Mouse (Mus musculus): Measurements from ENCODE around the gene Scamp4. TPM values are rescaled to one million over a fixed set of nuclear protein-coding genes. Genes with fewer than 3 reads are reported as not detected.
"Not testable (repeated sequence)": the region's sequence is repeated elsewhere in the genome, so short reads cannot be mapped to it uniquely, and the experiment has no call there.

Gene Scamp4
- total RNA-seq, 2 experiments from 2014 or later = 23.3 to 71.8 TPM

DNA sequence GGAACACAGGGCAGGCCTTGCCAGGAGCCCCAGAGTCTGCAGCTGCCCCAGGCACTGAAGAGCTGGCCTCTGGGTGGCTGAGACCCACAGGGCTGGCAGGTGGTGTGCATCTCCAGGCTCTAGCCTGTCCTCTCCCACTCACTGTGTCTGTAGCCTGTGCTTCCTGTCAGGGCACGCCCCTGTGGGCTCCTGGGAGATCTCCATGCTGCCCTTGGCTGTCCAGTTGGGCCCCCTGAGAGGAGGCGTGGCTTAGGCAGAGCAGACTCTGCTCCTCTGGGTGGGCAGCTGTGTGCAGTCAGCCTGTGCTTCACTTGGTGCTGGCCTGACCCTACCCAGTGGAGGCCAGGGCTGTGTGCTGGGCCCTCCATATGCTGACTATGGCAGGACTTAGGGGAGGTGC, 25.0 kb downstream of the Scamp4 start:
- ATAC-seq (replicated peaks; ENCODE audit: low FRiP score, low TSS enrichment, poor library complexity, severe bottlenecking) = no peak

DNA sequence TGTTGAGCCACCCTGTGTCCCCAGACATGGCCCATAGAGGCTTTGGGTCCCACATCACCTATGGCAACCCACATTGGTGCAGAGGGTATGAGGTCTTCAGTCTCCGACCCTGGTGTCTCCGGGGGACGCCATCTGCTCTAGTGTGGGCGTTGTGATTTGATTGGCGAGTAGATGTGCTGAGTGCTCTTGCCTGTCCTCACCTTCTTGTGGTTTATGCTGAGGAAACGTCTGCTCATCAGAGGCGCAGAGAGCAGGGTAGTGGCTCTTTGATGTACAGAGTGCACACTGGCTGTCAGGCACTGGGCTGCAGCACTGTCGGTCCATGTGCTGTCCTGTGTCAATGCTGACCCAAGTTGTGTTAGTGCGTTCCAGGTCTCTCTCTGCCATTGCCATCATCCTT, 26.3 kb downstream of the Scamp4 start:
- no peak for ATAC-seq (replicated peaks; ENCODE audit: low FRiP score, low TSS enrichment, poor library complexity, severe bottlenecking)

DNA sequence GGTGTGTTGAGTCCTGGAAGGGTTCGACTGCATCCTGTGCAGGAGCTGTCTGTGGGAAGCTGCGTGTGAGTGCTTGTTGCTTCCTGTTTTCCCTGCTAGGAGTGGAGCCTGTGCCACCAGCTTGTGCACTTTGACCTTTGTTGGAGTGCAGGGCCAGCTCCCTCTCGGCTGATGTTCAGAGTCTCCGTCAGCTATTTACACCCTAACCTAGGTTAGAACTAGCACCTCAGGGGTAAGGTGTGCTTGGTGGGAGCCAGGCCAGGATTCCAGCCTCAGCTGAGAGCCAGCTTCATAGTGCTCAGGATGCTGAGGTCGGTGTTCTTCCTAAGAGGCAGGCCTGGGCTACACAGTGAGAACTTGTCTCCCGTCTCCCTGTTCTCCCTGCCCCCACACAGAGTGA, 32.7 kb downstream of the Scamp4 start:
- no peak for ATAC-seq (replicated peaks; ENCODE audit: low FRiP score, low TSS enrichment, poor library complexity, severe bottlenecking)

DNA sequence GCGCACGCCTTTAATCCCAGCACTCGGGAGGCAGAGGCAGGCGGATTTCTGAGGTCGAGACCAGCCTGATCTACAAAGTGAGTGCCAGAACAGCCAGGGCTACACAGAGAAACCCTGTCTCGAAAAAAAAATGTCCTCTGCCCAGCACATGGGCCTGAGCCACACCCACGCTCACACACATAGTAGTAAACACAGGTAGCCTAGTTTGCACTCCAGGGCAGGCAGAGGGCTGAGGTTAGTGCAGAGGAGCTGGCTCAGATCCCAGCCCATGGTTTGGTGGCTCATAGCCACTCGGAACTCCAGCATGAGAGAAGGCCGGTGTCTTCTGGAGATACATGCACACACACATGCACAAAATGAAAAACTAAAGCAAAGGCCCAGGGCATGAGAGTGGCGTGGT, 44.3 kb downstream of the Scamp4 start:
- no peak for ATAC-seq (replicated peaks; ENCODE audit: low FRiP score, low TSS enrichment, poor library complexity, severe bottlenecking)

DNA sequence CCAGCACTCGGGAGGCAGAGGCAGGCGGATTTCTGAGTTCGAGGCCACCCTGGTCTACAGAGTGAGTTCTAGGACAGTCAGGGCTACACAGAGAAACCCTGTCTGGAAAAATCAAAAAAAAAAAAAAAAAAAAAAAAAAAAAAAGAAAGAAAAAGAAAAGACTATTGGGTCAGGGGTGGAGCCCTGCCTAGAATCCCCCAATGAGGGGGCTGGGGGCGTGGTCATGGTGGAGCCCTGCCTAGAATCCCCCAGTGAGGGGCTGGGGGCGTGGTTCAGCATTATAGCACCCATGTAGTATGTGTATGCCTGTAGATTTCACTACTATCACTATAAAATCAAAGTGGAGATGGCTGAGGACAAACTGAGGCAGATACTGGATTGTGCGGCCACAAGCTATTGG, 47.2 kb downstream of the Scamp4 start:
- not testable (repeated sequence) for ATAC-seq (replicated peaks; ENCODE audit: low FRiP score, low TSS enrichment, poor library complexity, severe bottlenecking)

DNA sequence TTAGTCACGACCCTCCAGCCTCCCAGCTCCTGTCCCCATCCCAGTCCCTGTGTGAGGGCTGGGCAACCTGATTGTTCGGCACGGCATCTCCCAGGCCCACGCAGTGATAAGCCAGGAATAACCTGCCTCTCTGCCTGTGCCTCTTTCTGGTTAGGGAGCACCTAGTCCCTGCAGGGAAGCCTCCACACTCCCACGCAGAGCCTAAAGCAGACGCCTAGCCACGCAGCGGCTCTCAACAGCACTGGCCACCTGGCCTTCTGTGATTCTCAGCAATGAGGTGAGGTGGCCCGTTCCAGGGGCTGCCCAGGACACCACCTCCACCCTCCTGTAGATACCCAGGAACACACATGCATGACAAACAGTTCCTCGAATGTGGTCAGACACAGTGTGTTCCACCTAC, 47.7 kb downstream of the Scamp4 start:
- no peak for ATAC-seq (replicated peaks; ENCODE audit: low FRiP score, low TSS enrichment, poor library complexity, severe bottlenecking)

DNA sequence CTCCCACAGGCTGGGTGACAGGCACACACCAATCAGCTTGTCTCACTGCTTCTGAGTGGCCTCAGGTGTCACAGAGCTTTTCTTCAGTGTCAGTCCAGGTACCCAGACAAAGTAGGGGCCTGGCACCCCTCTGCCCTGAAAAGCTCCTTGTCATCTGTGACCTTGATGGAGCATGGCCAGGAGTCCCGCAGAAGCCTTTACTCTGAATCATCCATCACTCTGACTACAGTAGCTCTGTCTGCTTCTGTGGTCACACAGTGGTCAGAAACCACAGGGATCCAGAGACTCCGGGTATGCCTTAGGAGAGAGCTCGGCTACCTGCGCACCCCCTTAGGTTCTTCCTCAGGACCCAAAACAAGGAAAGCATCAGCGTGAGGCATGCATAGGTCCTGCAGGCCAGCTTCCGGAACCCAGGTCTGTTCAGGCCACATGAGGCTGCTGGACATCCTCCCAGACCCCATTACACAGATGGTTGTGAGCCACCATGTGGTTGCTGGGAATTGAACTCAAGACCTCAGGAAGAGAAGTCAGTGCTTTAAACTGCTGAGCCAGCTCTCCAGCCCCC, 50.6 kb downstream of the Scamp4 start:
- no peak for ATAC-seq (replicated peaks; ENCODE audit: low FRiP score, low TSS enrichment, poor library complexity, severe bottlenecking)

DNA sequence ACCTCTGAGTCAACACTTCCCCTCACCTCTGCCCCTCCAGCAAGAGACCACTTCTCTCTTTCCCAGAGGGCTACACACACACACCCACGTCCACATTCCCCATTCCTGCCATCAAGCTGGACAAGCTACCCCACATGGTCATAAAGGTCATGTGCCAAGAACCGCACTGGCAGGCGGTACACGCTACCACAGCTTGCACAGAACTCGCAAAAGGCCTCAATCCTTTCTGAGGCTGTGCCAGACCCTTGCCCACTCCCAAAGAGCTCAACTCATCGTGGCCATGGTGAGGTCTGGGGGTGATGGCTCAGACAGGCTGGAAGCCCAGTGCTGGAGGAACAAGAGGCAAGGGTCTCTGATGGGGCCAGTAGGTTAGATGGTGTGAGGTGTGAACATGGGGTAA, 52.2 kb downstream of the Scamp4 start:
- no peak for ATAC-seq (replicated peaks; ENCODE audit: low FRiP score, low TSS enrichment, poor library complexity, severe bottlenecking)

DNA sequence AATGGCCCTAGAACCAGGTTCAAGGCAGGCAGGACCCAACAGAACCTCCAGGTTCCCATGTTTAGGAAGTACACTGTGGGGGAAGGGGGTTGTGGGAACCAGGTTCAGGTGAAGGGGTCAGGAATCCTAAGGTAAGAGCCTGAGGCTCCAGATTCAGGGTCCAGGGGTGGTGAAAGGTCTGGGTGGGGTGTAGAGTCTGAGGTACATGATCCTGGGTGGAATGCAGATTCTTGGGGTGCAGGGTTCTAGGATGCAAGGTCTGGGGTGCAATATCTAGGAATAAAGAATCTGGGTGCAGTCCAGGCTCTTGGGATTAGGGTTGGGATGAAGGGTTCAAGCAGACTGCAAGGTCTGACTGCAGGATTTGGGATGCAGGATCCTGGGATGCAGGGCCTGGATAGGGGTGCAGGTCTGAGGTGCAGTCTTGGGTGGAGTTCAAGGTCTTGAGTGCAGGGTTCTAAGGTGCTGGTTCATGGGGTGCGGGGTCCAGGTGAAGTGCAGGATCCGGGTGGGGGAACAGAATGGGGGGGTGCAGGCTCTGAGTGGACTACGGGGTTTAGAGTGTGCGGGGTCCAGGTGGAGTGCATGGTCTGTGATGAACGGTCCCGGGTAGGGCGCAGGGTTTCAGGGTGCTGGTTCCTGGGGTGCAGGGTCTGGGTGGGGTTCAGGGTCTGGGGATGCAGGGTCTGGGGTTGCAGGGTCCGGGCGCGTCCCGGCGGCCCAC, 52.9 kb downstream of the Scamp4 start:
- ATAC-seq (replicated peaks; ENCODE audit: low FRiP score, low TSS enrichment, poor library complexity, severe bottlenecking) = no peak

DNA sequence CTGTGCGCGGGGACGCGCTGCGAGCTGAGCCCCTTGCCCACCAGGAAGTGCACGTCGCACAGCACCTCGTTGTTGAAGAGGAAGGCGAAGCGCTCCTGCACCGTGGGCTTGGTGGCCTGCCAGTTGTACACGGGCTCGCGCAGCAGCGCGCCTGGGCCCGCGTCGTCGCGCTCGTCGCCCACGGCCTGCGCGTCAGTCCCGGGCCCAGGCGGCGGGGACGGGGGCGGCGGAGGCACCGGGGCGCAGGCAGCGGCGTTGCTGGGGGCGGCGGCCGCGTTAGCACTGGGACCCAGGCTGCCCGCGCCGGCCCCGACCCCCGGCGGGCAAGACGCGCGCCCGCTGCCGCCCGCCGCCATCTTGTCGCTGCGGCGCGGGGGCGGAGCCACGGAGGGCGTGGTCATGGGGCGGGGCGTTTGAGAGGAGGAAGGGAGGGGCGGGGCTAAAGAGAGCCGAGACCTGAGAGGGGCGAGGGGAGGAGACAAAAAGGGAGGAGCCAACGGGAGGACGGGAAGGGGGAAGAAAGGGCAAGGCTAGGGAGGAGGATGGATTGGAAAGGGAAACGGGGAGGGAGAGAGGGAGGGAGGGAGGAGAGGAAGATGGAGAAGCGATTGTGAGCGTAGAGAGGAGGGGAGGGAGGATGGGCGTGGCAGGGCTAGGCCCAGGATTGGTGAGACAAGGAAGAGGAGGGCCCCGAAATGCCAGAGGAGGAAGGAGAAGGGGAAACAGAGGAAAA, 53.6 kb downstream of the Scamp4 start:
- peak; percentile 60 for ATAC-seq (replicated peaks; ENCODE audit: low FRiP score, low TSS enrichment, poor library complexity, severe bottlenecking)

DNA sequence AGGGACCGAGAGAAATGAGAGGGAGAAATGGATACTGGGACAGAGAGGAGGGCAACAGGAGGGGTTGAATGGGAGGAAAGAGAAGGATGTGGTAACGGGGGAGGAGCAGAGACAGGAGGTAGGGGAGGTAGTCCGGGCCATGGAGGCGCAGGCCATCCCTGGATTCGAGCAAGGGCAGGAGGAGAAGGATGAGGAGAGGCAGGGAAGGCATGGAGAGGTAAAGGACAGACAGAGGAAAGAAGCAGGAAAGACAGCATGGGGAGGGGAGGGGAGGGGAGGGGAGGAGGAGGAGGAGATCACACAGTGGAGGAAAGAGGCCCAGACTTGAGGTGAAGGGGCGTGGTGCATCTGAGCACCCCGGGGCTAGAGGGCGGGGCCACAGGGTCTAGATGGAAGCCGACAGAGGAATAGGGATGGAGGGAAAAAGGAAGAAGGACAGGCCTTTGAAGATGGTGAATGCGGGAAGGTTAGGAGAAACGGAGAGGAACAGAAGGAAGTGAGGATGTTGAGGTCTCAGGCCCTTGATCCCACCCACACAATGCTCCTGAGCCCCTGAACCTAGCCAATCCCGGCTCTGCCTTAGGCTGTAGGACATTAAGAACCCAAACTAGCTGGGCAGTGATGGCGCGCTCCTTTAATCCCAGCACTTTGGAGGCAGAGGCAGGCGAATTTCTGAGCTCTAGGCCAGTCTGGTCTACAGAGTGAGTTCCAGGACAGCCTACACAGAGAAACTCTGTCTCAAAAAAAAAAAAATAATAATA, 54.4 kb downstream of the Scamp4 start, which contains the start of gene Btbd2:
Gene Btbd2 (minus strand): TSS at position 209 of the 761 bp plus-strand sequence.
- no peak for ATAC-seq (replicated peaks; ENCODE audit: low FRiP score, low TSS enrichment, poor library complexity, severe bottlenecking)

DNA sequence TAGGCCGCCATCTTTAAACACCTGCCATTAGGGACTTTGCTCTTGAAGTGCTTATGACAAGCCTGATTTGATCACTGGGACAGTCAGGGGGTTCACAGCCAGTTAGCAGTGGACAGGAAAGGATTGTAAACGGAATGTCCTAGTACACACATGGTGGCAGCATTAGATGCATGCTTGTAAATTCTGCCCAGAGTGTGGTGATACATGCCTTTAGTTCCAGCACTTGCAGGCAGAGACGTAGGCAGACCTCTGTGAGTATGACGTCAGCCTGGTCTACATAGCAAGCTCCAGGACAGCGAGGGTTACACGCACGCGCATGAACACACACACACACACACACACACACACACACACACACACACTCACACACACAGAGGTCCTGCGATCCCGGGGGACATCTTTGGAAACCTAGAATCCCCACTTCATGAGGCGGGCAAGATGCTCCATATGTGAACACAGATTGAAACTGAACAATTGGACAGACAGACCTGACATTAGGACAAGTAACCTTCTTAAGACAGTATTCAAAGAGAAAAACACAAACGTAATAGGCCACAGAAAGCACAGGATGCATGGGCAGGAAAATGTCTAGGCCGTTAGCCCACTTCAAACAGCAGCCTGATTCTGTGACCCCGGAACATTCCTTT, 55.6 kb downstream of the Scamp4 start:
- ATAC-seq (replicated peaks; ENCODE audit: low FRiP score, low TSS enrichment, poor library complexity, severe bottlenecking) = no peak

DNA sequence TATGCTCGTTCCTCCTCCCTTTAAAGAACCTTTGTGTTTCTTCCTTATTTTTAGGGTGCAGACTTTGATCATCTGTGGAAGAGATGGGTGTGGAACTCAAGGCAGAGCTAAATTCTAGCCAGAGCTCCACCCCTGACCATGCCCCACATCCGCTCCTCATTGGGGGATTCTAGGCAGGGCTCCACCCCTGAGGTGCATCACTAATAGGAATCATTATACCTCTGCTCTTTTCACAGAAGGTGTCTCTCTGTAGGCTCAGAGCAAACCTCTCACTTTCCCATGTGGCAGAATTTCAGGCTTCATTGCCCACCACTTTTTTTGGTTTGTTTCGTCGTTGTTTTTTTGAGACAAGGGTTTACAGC, 56.1 kb downstream of the Scamp4 start:
- ATAC-seq (replicated peaks; ENCODE audit: low FRiP score, low TSS enrichment, poor library complexity, severe bottlenecking) = peak; percentile 76

DNA sequence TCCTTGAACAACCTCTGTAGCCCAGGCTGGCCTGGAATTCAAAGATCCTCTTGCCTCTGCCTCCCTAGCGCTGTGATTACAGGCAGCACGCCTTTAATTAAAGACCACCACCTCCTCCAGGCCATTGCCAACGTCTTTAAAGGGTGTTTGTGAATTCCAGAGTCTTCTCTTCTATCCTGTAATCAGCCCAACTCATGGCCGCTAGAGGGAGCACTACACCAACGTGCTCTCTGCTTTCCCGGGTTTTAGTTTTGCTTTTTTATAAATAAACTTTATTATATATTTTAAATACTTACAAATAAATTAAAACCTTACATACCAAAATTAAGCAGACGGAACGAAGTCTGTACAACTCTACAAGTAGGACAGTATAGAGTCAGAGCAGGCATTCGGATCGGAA, 56.5 kb downstream of the Scamp4 start:
- ATAC-seq (replicated peaks; ENCODE audit: low FRiP score, low TSS enrichment, poor library complexity, severe bottlenecking) = no peak

DNA sequence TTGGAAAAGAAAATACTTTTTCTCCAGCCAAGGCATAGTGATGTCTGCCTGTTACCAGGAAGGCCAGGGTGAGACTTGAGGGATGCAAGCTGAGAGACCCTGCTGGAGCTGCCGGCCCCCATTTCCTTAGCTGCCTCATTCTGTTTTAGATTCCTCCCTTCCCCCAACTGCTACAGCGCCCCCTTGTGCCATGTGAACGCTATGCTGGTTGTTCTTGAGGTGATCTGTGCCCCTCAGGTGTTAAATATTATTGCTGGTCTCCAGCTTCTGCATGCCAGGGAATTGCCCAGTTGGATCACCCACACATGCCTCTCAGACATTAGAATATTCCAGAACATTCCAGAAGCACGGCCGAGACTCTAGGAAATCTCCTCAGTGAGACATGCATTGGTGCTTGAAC, 58.5 kb downstream of the Scamp4 start:
- no peak for ATAC-seq (replicated peaks; ENCODE audit: low FRiP score, low TSS enrichment, poor library complexity, severe bottlenecking)

DNA sequence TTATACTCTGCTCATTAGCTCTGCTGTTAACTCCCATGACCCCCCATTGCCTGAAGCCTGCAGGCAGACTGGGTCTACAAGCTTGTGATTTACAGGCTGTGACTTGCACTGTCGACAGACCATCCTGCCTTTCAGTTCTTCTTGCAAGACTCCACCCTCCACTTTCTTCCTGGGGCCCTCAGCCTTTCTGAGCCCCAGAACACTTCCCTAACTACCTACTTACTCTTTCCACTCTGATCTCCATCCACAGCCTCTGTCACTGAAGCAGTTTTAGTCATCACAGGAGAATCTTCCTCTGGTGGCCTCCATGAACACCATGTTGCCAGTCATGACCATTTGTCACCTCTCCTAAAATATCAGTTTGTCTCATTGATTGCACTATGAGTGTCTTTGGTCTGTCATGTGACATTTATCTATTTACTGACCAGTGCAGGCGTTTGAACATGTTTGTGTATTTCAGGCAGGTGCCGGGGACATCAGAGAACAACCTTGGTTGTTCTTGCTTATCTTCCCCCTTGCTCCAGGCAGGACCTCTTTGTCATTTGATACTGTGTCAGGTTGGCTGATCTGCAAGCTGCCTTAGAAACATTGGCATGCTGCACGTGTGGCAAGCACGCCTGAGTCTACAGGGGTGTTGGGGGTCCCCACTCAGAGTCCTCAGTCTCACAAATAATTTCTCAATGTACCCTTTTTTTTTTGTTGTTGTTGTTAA, 61.0 kb downstream of the Scamp4 start:
- ATAC-seq (replicated peaks; ENCODE audit: low FRiP score, low TSS enrichment, poor library complexity, severe bottlenecking) = 0 out of 2 replicates have a peak, but pooled peaks have one; percentile 11

DNA sequence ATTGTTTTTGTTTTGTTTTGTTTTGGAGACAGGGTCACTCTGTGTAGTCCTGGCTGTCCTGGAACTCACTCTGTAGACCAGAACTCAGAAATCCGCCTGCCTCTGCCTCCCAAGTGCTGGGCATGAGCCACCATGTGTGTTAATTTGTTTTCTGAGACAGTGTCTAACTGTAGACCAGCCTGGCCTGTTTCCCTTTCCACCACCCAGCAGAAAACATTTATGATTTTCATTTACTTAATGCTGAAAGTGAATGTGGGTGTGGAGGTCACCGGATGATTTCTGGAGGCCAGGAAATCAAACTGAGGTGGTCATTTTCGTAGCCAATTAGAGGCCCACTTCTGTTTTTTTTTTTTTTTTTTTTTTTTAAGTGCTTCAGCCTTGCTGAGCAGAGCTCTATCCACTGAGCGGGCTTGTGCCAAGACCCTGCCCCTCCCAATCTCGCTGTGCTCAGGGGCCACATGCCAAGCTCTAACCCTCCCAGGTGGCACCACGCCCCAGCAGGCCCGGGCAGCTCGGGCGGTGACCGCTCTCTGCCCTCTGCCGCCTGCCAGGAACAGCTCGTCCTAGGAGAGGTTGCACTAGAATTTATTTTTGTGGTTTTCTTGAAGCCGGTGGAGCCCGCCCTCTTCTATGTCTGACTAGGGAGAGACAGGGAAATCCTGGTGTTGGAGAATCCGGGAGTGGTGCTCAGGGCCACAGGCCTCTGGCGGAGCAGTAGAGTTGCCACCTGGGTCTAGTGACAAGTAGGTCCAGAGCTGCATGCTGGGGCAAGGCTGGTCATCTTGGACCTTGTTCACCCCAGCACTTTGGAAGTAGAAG, 61.7 kb downstream of the Scamp4 start:
- ATAC-seq (replicated peaks; ENCODE audit: low FRiP score, low TSS enrichment, poor library complexity, severe bottlenecking) = peak; percentile 73

DNA sequence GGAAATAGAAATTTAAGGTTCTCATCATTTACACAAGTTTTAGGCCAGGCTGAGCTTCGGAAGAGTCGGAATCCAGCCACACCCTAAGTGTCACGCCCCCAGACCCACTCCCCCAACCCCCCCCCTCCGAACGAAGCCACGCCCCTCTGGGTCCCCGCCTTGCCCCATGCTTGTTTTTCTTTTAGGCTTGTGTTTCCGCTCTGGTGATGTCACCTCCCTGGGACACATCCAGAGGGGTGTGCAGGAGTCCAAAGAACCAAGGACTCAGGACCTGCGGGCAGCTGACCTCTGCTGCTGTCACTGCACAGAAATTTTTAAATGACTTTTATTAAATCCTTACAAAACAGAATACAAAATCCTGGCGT, 62.3 kb downstream of the Scamp4 start:
- no peak for ATAC-seq (replicated peaks; ENCODE audit: low FRiP score, low TSS enrichment, poor library complexity, severe bottlenecking)
